Mouse (Mus musculus): ENCODE measurements around the gene Prex1.

The Prex1 gene

GRCm38 (mm10) chr2:166726891-166727290 is 13.3 kb upstream of the Prex1 start:
- in situ Hi-C loops (cut with MboI, MseI) = no loop called here

GRCm38 (mm10) chr2:166720416-166720815 is 6.8 kb upstream of the Prex1 start:
- in situ Hi-C loops (cut with MboI, MseI) = no loop called here

GRCm38 (mm10) chr2:166719930-166720305 is 6.3 kb upstream of the Prex1 start:
- in situ Hi-C loops (cut with MboI, MseI) = loop anchor here (5.0 to 10.0 kb wide), 2 partner anchors 55 to 57 kb away; no protein-coding TSS in a partner anchor

GRCm38 (mm10) chr2:166719301-166719929 is 5.8 kb upstream of the Prex1 start:
- in situ Hi-C loops (cut with MboI, MseI) = loop anchor here (5.0 to 10.0 kb wide), 2 partner anchors 55 to 58 kb away; no protein-coding TSS in a partner anchor

GRCm38 (mm10) chr2:166716067-166716466 is 2.4 kb upstream of the Prex1 start:
- in situ Hi-C loops (cut with MboI, MseI) = loop anchor here (5.0 to 10.0 kb wide), 2 partner anchors 59 to 61 kb away; no protein-coding TSS in a partner anchor

- in situ Hi-C loops (cut with MboI, MseI) = loop anchor here in 1 of 2 experiments (5.0 to 10.0 kb wide), 2 partner anchors 60 to 77 kb away; no protein-coding TSS in a partner anchor
Measured at GRCm38 (mm10) chr2:166714427-166714699, 731 bp upstream of the Prex1 start.

GRCm38 (mm10) chr2:166712801-166713689 is 587 bp downstream of the Prex1 start:
- in situ Hi-C loops (cut with MboI, MseI) = loop anchor here in 1 of 2 experiments (5.0 to 10.0 kb wide), 2 partner anchors 62 to 76 kb away; no protein-coding TSS in a partner anchor

GRCm38 (mm10) chr2:166712310-166712709 is 1.3 kb downstream of the Prex1 start:
- in situ Hi-C loops (cut with MboI, MseI) = loop anchor here in 1 of 2 experiments (5.0 to 10.0 kb wide), 2 partner anchors 62 to 75 kb away; no protein-coding TSS in a partner anchor

GRCm38 (mm10) chr2:166711681-166712132 is 1.9 kb downstream of the Prex1 start:
- in situ Hi-C loops (cut with MboI, MseI) = loop anchor here in 1 of 2 experiments (5.0 to 10.0 kb wide), 2 partner anchors 63 to 74 kb away; no protein-coding TSS in a partner anchor

- in situ Hi-C loops (cut with MboI, MseI) = loop anchor here in 1 of 2 experiments (5.0 to 10.0 kb wide), 2 partner anchors 65 to 73 kb away; no protein-coding TSS in a partner anchor
Measured at GRCm38 (mm10) chr2:166709883-166710282, 3.7 kb downstream of the Prex1 start.

- in situ Hi-C loops (cut with MboI, MseI) = no loop called here
Measured at GRCm38 (mm10) chr2:166708304-166708703, 5.3 kb downstream of the Prex1 start.

- in situ Hi-C loops (cut with MboI, MseI) = no loop called here
Measured at GRCm38 (mm10) chr2:166706526-166706925, 7.1 kb downstream of the Prex1 start.

GRCm38 (mm10) chr2:166703491-166703890 is 10.1 kb downstream of the Prex1 start:
- in situ Hi-C loops (cut with MboI, MseI) = loop anchor here in 1 of 2 experiments (5.0 kb wide), 1 partner anchor 46 kb away; no protein-coding TSS in a partner anchor

GRCm38 (mm10) chr2:166702113-166702445 is 11.6 kb downstream of the Prex1 start:
- in situ Hi-C loops (cut with MboI, MseI) = loop anchor here in 1 of 2 experiments (5.0 kb wide), 1 partner anchor 45 kb away; no protein-coding TSS in a partner anchor

- in situ Hi-C loops (cut with MboI, MseI) = loop anchor here in 1 of 2 experiments (5.0 kb wide), 1 partner anchor 44 kb away; no protein-coding TSS in a partner anchor
Measured at GRCm38 (mm10) chr2:166701248-166702112, 12.2 kb downstream of the Prex1 start.

GRCm38 (mm10) chr2:166700732-166701131 is 12.9 kb downstream of the Prex1 start:
- in situ Hi-C loops (cut with MboI, MseI) = loop anchor here in 1 of 2 experiments (5.0 kb wide), 1 partner anchor 43 kb away; no protein-coding TSS in a partner anchor

GRCm38 (mm10) chr2:166700116-166700515 is 13.5 kb downstream of the Prex1 start:
- in situ Hi-C loops (cut with MboI, MseI) = loop anchor here in 1 of 2 experiments (5.0 kb wide), 1 partner anchor 43 kb away; no protein-coding TSS in a partner anchor

- in situ Hi-C loops (cut with MboI, MseI) = no loop called here
Measured at GRCm38 (mm10) chr2:166699552-166699951, 14.1 kb downstream of the Prex1 start.

- in situ Hi-C loops (cut with MboI, MseI) = no loop called here
Measured at GRCm38 (mm10) chr2:166694616-166695015, 19.0 kb downstream of the Prex1 start.

- in situ Hi-C loops (cut with MboI, MseI) = no loop called here
Measured at GRCm38 (mm10) chr2:166693394-166693793, 20.2 kb downstream of the Prex1 start.
